Mouse (Mus musculus) skeletal muscle tissue, adult 2 months (tissue): Measurements from ENCODE around the gene Ripk1.

Experiments used
- DNase-seq: peaks from one replicate; pipeline ENCODE4 v3.0.0-alpha.2; 2012; ENCODE audit warnings: low read depth, low spot score

Ripk1 gene

GRCm38 (mm10) chr13:34077492-34078271 lies 75.5 kb downstream of the Ripk1 start, which contains the start of gene Tubb2a:
Tubb2a (minus strand) TSS chr13:34078007.
- peak; percentile 90 for DNase-seq

- DNase-seq, result no peak
Observed at GRCm38 (mm10) chr13:34078500-34079280, 76.5 kb downstream of the Ripk1 start.

- no peak for DNase-seq
Observed at GRCm38 (mm10) chr13:34079801-34080200, 77.6 kb downstream of the Ripk1 start.

GRCm38 (mm10) chr13:34081926-34082325 lies 79.8 kb downstream of the Ripk1 start:
- no peak for DNase-seq

DNA sequence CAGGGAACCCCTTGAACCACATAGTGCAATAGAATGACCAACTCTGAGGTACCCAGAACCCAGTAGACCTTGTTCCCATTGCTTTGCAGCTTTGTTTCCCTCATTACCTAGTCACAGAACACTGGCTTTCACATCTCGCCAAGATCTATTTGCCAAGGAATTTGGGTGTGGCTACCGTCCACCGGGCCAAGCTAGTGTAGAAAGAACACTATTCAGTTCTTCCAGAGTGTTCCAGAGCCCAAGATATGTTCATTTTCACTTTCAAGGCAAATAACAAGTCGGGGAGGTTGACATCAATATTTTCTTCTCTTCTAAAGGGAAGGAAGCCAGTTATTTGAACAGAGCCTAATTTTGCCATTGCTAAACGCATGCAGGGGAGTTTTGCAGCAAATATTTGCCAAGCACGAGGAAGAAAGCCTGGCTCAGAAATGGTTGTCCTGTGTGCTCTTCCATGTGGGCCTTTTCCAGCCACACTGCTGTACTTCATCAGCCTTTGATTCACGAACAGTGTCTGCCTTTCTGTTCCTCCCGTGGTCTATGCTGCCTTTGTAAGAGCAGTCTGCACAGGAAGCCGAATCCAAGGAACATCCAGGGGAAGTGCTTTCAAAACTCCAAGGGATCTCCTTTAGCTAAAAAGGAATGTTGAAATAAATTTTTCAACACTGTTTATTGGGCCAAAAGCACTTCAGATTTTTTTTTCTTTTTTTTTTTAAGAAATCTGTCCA lies 82.0 kb downstream of the Ripk1 start:
- DNase-seq, result peak; percentile 76
